Mouse (Mus musculus): ENCODE measurements at regions not wholly inside any gene's neighbourhood (a gene's known extent, or its start where the extent isn't known, plus 50 kb on each side); places are given as distances from the start of the nearest gene placed in this dataset.

GRCm38 (mm10) chr2:33983112-33983748 lies 95.5 kb upstream of the Mvb12b start:
- no peak for DNase-seq (ENCODE audit: low spot score)

GRCm38 (mm10) chr2:33981936-33982335 lies 94.2 kb upstream of the Mvb12b start:
- no peak for DNase-seq (ENCODE audit: low spot score)

- no peak for DNase-seq (ENCODE audit: low spot score)
Observed at GRCm38 (mm10) chr2:33981321-33981720, 93.6 kb upstream of the Mvb12b start.

- no peak for DNase-seq (ENCODE audit: low spot score)
Observed at GRCm38 (mm10) chr2:33980884-33981283, 93.1 kb upstream of the Mvb12b start.

GRCm38 (mm10) chr2:33979276-33979675 lies 91.5 kb upstream of the Mvb12b start:
- DNase-seq (ENCODE audit: low spot score), result no peak

- no peak for DNase-seq (ENCODE audit: low spot score)
Observed at GRCm38 (mm10) chr2:33978550-33978949, 90.8 kb upstream of the Mvb12b start.

- DNase-seq (ENCODE audit: low spot score), result no peak
Observed at GRCm38 (mm10) chr2:33977576-33978352, 90.0 kb upstream of the Mvb12b start.

- no peak for DNase-seq (ENCODE audit: low spot score)
Observed at GRCm38 (mm10) chr2:33977151-33977550, 89.4 kb upstream of the Mvb12b start.

GRCm38 (mm10) chr2:33976183-33976582 lies 88.4 kb upstream of the Mvb12b start:
- DNase-seq (ENCODE audit: low spot score), result no peak

GRCm38 (mm10) chr2:33975423-33976127 lies 87.8 kb upstream of the Mvb12b start:
- DNase-seq (ENCODE audit: low spot score), result peak; percentile 16

- no peak for DNase-seq (ENCODE audit: low spot score)
Observed at GRCm38 (mm10) chr2:33974737-33975422, 87.1 kb upstream of the Mvb12b start.

- no peak for DNase-seq (ENCODE audit: low spot score)
Observed at GRCm38 (mm10) chr2:33974031-33974430, 86.3 kb upstream of the Mvb12b start.

- DNase-seq (ENCODE audit: low spot score), result peak; percentile 74
Observed at GRCm38 (mm10) chr2:33973213-33973834, 85.6 kb upstream of the Mvb12b start.

- DNase-seq (ENCODE audit: low spot score), result peak; percentile 2
Observed at GRCm38 (mm10) chr2:33966984-33967421, 79.3 kb upstream of the Mvb12b start.

- DNase-seq (ENCODE audit: low spot score), result no peak
Observed at GRCm38 (mm10) chr2:33966389-33966983, 78.7 kb upstream of the Mvb12b start.

- DNase-seq (ENCODE audit: low spot score), result no peak
Observed at GRCm38 (mm10) chr2:33964096-33964495, 76.3 kb upstream of the Mvb12b start.

GRCm38 (mm10) chr2:33962355-33963037 lies 74.8 kb upstream of the Mvb12b start:
- no peak for DNase-seq (ENCODE audit: low spot score)

- no peak for DNase-seq (ENCODE audit: low spot score)
Observed at GRCm38 (mm10) chr2:33961566-33961965, 73.8 kb upstream of the Mvb12b start.

GRCm38 (mm10) chr2:33957754-33958153 lies 70.0 kb upstream of the Mvb12b start:
- peak; percentile 18 for DNase-seq (ENCODE audit: low spot score)

GRCm38 (mm10) chr2:33944301-33944700 lies 56.6 kb upstream of the Mvb12b start:
- DNase-seq (ENCODE audit: low spot score), result no peak

- DNase-seq (ENCODE audit: low spot score), result no peak
Observed at GRCm38 (mm10) chr2:33942085-33942484, 54.3 kb upstream of the Mvb12b start.
